Mouse (Mus musculus) CH12.LX (cell line): ENCODE results near the gene St8sia2.

Experiments
- E2F4 ChIP-seq: IDR thresholded peaks from 2 replicates; pipeline ENCODE4 v1.6.1; 2011; ENCODE audit warnings: low read depth, low read length, improper control_type of control experiment; ENCODE audit not compliant: insufficient replicate concordance
- HCFC1 ChIP-seq: IDR thresholded peaks from 2 replicates; pipeline ENCODE4 v1.6.1; 2012; ENCODE audit warnings: low read depth, mild to moderate bottlenecking, inconsistent platforms, low read length, improper control_type of control experiment

DNA sequence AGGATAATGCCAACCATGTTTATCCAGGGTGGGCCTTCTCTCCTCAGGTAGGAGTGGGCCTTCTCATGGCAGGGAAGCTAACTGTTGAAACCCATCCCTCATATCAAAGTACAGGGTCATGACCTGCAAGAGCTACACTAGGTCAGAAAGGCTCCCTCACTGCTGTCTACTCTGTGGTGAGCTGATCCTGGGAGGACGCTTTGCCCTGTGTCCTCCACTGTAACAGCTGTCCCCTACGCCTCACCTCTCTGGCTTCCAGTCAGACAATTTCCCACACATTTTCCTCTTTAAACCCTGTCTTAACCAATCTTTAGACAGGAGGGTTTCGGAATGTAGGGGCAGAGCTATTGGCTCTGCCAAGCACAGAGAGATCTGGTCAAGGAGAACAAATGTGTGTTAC lies 48.3 kb downstream of the St8sia2 start:
- no peak for TF ChIP-seq HCFC1
- no peak for TF ChIP-seq E2F4
